Mouse (Mus musculus) cortical plate, adult 2 months (tissue): ENCODE measurements around the gene Ctsd.

Experiments used
- CTCF ChIP-seq: fragments of 200-500 bp; IDR thresholded peaks from 2 replicates; pipeline ENCODE4 v1.5.1; 2011; ENCODE audit warnings: mild to moderate bottlenecking, control low read depth, low read length; ENCODE audit not compliant: insufficient read depth; ENCODE audit errors: extremely low read depth
- POLR2A ChIP-seq: fragments of 200-500 bp; IDR thresholded peaks from 2 replicates; pipeline ENCODE4 v1.6.1; 2011; ENCODE audit warnings: mild to moderate bottlenecking, low read length, control low read depth; ENCODE audit not compliant: insufficient read depth; ENCODE audit errors: extremely low read depth

DNA sequence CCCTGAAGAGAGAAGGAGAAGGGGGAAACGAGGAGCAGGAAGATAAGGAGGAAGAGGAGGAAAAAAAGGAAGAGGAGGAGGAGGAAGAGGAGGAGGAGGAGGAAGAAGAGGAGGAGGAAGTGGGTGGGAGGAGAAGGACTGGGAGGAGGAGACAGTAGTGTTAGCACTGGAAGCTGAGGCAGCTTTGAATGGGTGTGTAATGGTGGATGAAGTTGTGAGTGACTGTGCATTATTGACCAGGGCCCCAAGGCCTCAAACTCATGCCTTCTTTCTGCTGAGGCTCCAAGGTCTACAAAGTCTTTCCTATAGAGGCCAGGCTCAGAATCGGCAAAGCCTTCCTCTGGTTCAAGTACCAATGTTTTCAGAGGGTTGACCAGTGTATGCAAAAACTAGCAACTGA, 34.0 kb upstream of the Ctsd start:
- TF ChIP-seq CTCF (no peak), POLR2A (no peak)
